Mouse (Mus musculus): ENCODE results near the gene 9530077C05Rik.
A peak's percentile ranks its signal among the peaks of the same experiment; 100 is the strongest.

DNA sequence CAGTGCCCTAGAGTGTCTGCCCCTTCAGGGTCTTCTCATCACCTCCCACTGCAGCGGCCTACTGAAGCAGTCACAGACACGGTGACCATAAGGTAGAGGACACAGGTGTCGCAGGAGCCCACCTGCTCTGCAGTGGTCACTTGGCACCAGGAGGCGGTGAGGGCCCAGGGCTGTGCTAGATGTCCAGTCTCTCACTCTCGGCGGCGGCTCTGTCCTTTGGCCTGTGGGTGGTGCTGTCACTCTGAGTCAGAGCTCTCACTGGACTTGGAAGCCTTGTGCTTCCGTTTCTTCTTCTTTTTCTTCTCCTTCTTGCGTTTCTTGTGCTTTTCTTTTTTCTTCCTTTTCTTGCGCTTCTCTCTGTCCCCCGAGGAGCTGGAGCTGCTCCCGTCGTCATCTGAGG is 37.1 kb downstream of the 9530077C05Rik start:
- TF ChIP-seq EP300 (IDR thresholded peaks at IDR 0.05; ENCODE audit: low read depth) (no peak), CTCF (IDR thresholded peaks at IDR 0.05; ENCODE audit: low read depth) (peak; percentile 27)

All from liver, postnatal 0 days (tissue).